Mouse (Mus musculus): ENCODE measurements around the gene Pgpep1.

Gene Pgpep1

DNA sequence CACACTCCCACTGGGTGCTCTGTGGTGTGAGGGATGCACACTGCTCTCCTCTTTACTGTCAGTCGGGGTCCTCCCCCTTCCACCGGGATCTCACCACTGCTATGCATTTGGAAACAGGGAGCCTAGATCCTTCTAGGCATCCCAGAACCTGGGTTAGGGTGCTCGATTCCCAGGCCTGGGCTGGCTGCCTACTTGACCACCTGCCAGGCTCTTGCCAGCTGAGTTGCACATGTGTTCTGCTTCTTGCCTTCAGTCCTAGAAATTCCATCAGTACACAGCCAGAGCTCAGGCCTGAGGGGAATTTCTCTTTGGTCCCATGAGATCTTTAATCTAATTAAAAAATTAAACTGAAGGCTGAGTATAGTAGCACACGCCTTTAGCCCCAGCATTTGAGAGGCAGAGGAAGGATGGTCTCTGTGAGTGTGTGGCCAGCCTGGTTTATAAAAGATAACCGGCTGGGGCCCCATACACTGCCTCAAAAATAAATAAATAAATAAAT is 29.8 kb upstream of the Pgpep1 start:
- DNase-seq, result no peak

- no peak for DNase-seq
These were observed 27.9 kb upstream of the Pgpep1 start for GRCm38 (mm10) chr8:70688136-70688535.

- DNase-seq, result peak; percentile 25
These were observed 27.4 kb upstream of the Pgpep1 start for GRCm38 (mm10) chr8:70687576-70687975.

DNA sequence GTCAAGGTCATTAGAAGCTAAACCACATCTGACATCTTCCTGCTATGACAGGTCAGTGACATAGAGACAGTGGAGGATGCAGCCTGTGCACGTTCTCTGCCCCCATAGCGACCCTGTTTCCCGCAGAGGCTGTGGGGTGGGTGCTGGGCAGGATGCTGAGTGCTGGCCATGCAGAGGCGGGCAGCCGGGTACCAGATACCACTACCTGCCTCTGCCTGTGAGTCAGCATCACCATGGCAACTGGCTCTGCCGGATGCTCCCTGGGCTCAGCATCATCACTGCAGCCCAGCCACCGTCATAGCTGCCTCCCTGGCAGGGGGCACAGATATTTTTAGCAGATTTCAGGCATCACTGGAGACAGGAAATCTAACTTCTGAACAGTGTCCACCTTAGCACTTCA is 24.1 kb upstream of the Pgpep1 start:
- DNase-seq, result peak; percentile 15

DNA sequence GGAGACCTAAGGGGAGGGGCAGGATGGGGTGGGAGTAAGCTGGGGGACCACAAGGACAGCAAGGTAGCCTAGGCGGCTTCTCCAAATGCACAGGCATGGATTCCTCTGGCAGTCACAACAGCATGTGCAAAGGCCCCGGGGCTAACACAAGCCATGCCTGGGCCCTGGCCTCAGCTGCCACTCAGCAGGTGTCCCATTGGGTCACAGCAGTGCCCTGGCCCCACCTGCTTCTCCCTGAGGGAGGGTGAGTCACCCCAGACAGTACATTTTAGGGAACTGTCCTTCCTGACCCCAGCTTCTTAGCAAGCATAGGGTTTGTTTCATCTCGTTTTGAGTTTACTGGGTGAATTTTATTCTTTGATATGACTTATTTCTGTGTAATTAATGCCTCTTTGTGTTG is 22.5 kb upstream of the Pgpep1 start:
- DNase-seq, result no peak

DNA sequence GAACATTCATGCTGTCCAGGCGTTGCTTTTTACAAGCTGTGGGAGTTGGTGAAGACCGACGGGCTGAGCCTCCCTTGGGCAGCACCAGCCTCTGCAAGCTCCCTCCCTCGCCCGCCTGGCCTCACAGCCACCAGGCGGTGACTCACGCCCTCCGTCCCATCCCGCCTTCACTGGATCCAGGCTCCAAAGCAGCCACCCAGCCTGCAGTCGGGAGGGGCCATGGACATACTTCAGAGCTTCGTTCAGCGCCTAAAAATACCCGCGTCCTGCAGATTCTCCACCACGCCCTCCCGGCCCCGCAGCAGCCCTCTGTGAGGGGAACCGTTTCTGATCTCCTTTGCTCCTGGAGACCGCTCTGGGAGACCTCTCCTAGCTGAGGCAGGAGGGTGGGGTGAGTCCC is 22.0 kb upstream of the Pgpep1 start:
- peak; percentile 17 for DNase-seq

- no peak for DNase-seq
These were observed 21.2 kb upstream of the Pgpep1 start for GRCm38 (mm10) chr8:70681410-70681809.

DNA sequence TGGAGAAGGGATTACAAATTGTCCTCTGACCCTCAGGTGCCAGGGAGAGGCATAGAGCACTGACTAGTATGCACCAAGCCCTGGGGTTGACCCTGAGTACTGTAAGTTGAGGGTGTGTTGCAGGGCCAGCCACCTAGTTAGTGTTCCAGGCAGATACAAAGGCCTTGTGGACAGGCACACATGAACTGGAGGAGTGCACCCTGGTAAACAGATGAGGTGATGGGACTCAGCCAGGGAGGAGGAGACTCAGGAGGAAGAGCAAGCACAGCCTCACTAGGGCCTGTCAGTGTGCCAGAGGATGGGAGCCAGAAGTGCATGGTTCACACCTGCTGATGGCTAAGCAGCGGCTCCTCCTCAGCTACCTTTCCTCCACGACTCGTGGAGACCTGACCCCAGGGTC is 19.9 kb upstream of the Pgpep1 start:
- peak; percentile 20 for DNase-seq

DNA sequence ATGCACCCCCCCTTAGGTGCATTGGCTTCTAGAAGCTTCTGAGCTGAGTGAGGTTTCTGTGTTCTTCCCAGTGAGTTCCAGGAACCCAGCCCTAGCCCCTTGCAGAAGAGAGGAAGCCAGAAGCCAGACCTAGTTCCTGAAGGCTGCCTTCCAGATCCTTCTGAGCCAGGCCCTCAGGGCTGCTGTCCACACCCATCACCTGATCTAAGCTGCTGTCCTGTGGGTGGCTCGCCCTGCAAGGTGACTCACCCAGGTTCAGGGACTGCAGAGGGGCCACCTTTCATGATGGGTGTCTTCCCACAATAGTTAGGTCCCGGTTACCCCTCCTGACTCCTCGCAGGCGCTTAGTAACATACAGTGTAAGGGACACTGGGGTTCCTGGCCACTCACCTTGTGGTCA is 19.2 kb upstream of the Pgpep1 start:
- DNase-seq, result no peak

- DNase-seq, result no peak
These were observed 18.5 kb upstream of the Pgpep1 start for GRCm38 (mm10) chr8:70678679-70679078.

GRCm38 (mm10) chr8:70677451-70678080 is 17.4 kb upstream of the Pgpep1 start:
- peak; percentile 25 for DNase-seq

DNA sequence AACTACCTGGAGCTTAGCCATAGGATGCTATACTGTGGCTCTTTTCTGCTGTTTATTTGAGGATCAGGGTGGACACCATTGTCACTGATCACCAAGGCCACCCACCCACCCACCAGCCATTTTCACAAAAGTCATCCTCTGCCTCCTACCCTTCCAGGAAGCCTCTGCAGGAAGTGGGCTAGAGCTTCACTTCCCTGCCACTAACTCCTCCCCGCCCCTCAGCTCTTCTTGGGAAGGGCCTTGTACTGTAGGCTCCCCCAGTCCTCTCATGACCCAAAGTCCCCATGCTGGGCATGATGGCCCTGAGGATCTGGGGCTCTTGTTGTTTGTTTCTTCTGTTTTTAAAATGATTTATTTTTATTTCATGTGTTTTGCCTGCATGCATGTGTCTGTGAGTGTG is 15.1 kb upstream of the Pgpep1 start:
- DNase-seq, result no peak

DNA sequence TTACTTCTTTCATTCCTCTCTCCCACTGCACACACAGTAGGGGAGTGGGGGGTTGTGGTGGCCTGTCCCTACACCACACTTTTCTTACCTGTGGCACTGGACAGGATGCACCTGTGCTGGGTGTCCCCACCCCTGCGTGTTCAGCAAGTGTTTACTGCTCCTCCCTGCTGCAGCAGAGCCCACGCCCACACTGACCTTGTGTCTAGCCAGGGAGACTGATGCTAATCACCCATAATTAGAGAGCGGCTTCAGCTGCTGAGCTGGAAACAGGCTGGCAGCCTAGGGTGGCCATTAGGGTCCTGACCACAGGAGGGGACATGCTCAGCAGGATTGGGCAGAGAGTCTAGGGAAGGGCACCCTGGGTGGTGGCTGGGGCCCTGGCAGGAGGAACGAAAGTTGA is 14.5 kb upstream of the Pgpep1 start:
- peak; percentile 58 for DNase-seq

DNA sequence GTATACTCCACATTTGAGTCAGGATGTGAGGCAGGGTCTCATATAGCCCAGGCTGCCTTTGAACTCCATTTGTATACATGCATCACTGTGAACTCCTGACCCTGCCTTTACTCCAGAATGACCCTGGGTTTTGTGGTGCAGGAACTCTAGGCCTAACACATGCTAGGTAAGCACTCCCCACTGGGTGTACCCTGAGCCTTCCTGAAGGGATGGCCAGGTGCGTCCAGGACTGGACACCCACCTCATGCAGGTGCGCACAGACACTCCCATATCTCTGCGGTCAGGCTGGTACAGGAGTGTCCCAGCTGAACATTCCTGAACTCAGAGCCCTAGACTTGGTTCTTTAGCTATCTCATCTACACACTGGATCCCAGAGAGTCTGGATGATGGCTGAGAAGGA is 13.9 kb upstream of the Pgpep1 start:
- peak; percentile 61 for DNase-seq

GRCm38 (mm10) chr8:70673079-70673856 is 13.1 kb upstream of the Pgpep1 start, which contains the start of gene Lsm4:
Lsm4 (plus strand) TSS chr8:70673248.
- DNase-seq, result peak; percentile 99

GRCm38 (mm10) chr8:70672325-70673078 is 12.3 kb upstream of the Pgpep1 start:
- DNase-seq, result no peak

DNA sequence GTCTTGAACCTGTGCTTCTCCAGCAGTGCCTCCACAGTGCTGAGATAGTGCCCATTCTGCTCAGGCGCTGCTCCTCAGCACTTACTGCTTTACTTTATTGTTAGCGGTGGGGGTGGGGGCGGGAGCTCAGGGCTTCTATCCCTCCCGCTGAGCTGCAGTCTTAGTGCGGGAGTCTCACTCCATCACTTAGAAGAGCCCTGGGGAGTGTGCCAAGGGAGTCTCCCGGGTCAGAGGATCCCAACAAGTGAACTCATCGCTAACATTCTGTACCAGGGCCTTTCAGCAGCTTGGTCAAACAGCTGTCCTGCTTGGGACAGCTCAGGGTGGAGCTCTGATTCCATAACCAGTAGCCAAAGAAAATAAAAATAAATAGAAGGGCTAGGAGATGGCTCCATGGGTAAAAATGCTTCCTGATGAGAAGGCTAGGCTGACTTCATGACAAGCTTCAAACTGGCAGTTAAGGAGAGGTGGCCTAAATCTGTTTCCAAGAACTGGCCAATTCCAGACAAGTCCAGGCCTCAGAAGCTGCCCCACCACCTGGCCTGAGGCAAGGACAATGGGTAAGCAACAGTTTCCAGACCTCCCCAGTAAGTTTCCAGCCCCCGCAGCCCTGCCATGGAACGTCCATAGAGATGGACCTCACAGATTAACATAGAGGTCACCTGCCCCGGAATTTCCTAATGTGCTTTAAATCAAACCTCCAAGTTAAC is 11.6 kb upstream of the Pgpep1 start:
- no peak for DNase-seq

DNA sequence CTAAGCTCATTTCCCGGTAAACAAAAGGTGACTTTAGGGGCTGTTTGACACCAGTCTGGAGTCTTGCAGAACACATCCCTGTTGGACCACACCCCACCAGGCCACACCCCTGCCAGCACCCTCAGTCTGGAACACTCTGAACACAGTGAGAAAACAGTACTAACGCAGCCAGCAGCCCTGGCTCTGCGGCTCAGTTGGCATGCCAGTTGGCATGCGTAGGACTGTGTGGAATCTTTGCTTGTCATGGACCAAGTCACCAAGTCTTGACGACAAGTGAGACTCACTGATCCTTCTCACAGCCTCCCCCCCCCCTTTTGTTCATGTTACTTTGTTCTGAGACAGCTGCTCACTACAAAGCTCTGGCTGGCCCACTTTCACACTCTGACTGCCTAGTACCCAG is 6.9 kb upstream of the Pgpep1 start:
- DNase-seq, result no peak

DNA sequence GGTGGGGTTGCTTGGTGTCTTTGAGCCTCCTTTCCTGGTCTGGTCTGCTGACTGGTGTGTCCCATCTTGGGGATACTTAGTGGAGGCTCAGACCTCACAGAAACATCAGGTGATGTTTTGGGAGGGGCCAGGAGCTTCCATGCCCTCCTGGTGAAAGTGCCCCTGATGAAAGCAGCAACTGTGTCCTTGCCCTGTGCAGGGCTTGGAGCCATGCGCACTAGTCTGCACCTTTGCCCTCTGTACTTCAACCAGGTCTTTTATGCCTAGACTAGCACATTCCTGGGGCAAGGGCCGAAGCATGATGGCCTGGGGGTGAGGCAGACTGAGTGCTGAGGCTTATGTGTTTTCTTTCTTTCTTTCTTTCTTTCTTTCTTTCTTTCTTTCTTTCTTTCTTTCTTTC is 5.4 kb upstream of the Pgpep1 start:
- no peak for DNase-seq

DNA sequence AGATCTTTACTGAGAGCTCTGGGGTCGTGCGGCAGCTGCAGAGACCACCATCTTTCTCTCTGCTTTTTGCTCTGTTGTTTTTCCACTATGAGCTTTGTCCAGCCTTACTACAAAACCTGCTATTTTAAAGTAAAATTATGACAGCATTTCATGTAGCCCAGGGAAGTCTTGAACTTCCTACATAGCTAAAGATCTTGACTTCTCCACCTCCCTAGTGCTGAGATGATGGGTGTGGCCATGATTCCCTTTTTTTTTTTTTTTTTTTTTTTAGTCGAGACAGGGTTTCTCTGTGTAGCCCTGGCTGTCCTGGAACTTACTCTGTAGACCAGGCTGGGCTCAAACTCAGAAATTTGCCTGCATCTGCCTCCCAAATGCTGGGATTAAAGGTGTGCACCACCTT is 4.4 kb upstream of the Pgpep1 start:
- DNase-seq, result no peak

GRCm38 (mm10) chr8:70663691-70664090 is 3.5 kb upstream of the Pgpep1 start:
- no peak for DNase-seq

- DNase-seq, result peak; percentile 72
These were observed 450 bp downstream of the Pgpep1 start for GRCm38 (mm10) chr8:70659604-70660272.

All from cerebellum, adult 9-11 months (tissue).